Mouse (Mus musculus) liver, embryonic 13.5 days (tissue): Measurements from ENCODE around the gene Lrrc74b. TPM values are rescaled to one million over a fixed set of nuclear protein-coding genes. Genes with fewer than 3 reads are reported as not detected.

Experiments
- polyA plus RNA-seq: library from polyadenylated mRNA; unstranded; fragments of >200 nt; fragmentation: Nextera tagmentation; extraction: Ambion mirVana; gene quantifications from 2 replicates; pipeline ENCODE4 v1.2.1, GENCODE M21; 2015

The Lrrc74b gene
- polyA plus RNA-seq, 1 experiment from 2014 or later, result not detected

Other genes with a start within 250 kb of the Lrrc74b start
- 124 and 143 TPM in 2 replicates for gene Serpind1, start 229.9 kb downstream of the Lrrc74b start, polyA plus RNA-seq
- gene Snap29, start 155.3 kb downstream of the Lrrc74b start, polyA plus RNA-seq, result 8.8 and 10.7 TPM in 2 replicates
- 12.9 and 15.1 TPM in 2 replicates for gene Pi4ka, start 154.9 kb downstream of the Lrrc74b start, polyA plus RNA-seq
- gene Crkl, start 109.3 kb downstream of the Lrrc74b start, polyA plus RNA-seq, result 30.8 and 35.8 TPM in 2 replicates
- 0.76 and 1.2 TPM in 2 replicates for gene Aifm3, start 71.6 kb downstream of the Lrrc74b start, polyA plus RNA-seq
- gene Lztr1, start 52.6 kb downstream of the Lrrc74b start, polyA plus RNA-seq, result 22.6 and 24.0 TPM in 2 replicates
- 30.1 and 32.0 TPM in 2 replicates for gene Thap7, start 30.1 kb downstream of the Lrrc74b start, polyA plus RNA-seq
- 0.09 TPM in 1 of 2 replicates, not detected in the other for gene P2rx6, start 638 bp upstream of the Lrrc74b start, polyA plus RNA-seq
- gene Slc7a4, start 22.0 kb upstream of the Lrrc74b start, polyA plus RNA-seq, result 1.3 and 1.8 TPM in 2 replicates
- gene Smpd4, start 58.1 kb upstream of the Lrrc74b start, polyA plus RNA-seq, result 16.7 and 22.5 TPM in 2 replicates
- gene Ccdc74a, start 85.2 kb upstream of the Lrrc74b start, polyA plus RNA-seq, result 1.6 and 2.3 TPM in 2 replicates
- 15.8 and 20.2 TPM in 2 replicates for gene Med15, start 171.6 kb upstream of the Lrrc74b start, polyA plus RNA-seq
- 14.3 TPM in 2 replicates for gene Klhl22, start 198.4 kb upstream of the Lrrc74b start, polyA plus RNA-seq
- 1.0 TPM in 2 replicates for gene Scarf2, start 236.0 kb upstream of the Lrrc74b start, polyA plus RNA-seq